Mouse (Mus musculus) liver, embryonic 18 days (tissue): Measurements from ENCODE around the gene Bbc3. TPM values are rescaled to one million over a fixed set of nuclear protein-coding genes. Genes with fewer than 3 reads are reported as not detected.

Experiments
- polyA plus RNA-seq: library from polyadenylated mRNA; depleted of rRNA; stranded (reverse); fragments of >200 nt; gene quantifications from 2 replicates; pipeline ENCODE4 v1.2.3, GENCODE M21; 2012; rRNA removed

Bbc3 gene
- polyA plus RNA-seq, result 3.8 and 4.3 TPM in 2 replicates

DNA sequence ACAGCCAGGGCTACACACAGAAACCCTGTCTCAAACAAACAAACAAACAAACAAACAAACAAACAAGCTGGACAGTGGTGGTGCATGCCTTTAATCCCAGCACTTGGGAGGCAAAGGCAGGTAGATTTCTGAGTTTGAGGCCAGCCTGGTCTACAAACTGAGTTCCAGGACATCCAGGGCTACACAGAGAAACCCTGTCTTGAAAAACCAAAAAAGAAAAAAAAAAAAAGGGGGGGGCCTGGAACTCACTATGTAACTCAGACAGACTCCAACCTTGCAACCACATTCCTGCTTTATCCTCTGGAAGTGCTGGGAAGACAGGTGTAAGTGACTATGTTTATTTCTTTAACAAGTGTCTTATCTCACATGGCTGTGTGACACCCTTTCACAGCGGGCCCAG, at the start of gene Bbc3:
TSS of gene Bbc3 (plus strand) at position 301 of the 400 bp plus-strand sequence.

DNA sequence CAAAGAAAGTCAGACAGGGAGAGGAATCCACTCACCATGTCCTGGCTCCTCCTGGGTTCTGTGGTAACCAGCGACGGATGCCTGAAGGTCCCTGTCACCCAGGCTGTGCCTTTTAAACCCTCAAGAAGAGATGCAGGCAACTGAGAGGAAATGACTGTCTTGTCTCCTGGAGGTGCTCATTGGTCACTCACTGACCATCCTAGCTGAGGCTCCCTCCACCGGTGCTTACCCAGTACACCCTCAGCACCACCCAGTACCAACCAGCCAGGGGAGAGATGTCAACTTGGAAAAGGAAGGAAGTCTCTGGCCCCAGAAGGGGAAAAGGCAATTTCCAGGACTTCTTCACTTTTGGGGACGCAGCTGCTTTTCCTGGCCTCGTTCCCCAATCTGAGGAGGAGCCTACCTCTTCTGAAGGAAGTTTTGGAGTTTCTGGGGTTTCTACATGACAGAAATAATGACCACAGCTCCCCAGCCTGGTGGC, 49.0 kb upstream of the Bbc3 start, which contains the start of gene C5ar1:
TSS of gene C5ar1 (minus strand) at position 431 of the 481 bp plus-strand sequence.

DNA sequence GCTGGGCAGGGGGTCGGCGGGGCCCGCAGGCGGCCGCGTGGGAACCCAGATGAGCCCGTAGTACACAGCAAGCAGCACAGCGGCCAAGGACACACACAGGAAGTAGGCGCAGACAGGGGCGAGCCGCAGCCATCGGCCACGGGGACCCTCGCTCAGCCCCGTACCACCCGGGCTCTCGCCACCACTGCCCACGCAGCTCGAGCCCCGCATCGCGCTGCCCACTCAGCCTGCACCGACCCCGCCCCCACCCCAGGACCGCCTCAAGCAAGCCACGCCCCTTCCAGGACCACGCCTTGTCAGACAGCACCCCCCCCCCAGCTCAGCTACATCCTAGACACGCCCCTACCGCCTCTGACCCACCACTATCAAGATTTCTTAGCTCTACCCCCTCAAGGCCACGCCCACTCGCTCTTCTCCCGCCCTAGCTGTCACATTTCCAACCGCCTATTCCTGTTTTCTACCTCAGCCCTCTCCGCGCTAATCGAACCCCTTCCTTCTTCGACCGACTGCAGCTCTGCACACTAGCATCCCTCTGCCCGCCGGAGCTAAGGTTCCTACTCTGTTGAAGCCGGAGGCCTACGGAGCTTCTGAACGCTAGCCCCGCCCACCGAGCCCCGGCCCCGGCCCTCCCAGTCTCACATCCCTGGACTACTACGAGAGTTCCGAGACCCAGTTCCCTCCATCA, 35.0 kb upstream of the Bbc3 start, which contains the start of gene Inafm1:
TSS of gene Inafm1 (minus strand) at position 537 of the 685 bp plus-strand sequence.

DNA sequence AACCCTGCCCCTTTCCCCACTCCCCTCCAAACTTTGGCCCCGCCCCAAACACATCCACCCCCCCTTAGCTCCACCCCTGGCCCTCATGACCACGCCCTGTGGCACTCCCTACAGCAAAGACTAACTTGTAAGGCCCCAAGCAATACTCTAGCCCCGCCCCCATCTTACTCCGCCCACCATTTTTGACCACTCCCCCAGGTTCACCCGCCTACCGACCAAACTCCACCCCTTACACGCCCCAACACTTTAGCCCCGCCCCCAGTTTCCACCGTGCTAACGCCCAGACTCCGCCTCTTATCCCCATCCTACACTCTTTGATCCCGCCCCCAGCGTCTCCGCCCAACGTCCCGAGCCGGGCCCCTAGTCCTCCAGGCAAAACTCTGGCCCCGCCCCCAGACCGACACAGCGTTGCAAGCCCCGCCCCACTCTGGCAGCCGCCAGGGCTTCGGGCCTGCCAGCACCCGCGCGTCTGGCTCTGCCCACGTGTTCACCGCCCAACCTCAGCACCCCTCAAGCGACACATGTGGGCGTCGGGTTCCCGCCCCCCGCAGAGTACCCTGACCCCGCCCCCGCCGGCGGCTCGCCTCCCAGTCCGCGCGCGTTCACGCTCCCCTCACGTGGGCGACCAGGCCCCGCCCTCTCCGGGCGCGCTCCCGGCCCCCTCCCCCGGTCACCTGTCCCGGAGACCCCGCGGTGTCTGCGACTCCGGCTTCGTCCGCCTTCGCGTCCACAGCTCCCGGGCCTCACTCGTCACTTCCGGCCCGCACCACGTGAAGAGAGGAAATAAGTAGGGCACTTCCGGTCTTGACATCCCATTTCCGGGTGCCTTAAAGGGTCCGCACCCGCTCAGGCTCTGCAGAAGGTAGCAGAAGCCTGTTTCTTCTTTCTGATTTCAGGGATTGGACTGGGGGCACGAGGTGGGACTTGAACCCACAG, 21.9 kb upstream of the Bbc3 start, which contains the start of gene Ccdc9:
TSS of gene Ccdc9 (minus strand) at position 770 of the 936 bp plus-strand sequence.

Other genes with a start within 250 kb of the Bbc3 start
- gene Zfp541, start 246.6 kb upstream of the Bbc3 start, polyA plus RNA-seq, result 0.02 TPM in 2 replicates
- 90.9 and 104 TPM in 2 replicates for gene Napa, start 209.9 kb upstream of the Bbc3 start, polyA plus RNA-seq
- gene Kptn, start 188.5 kb upstream of the Bbc3 start, polyA plus RNA-seq, result 7.6 and 8.8 TPM in 2 replicates
- 0.01 and 0.05 TPM in 2 replicates for gene Slc8a2, start 178.6 kb upstream of the Bbc3 start, polyA plus RNA-seq
- 2.1 and 2.2 TPM in 2 replicates for gene Meis3, start 133.3 kb upstream of the Bbc3 start, polyA plus RNA-seq
- gene Dhx34, start 86.4 kb upstream of the Bbc3 start, polyA plus RNA-seq, result 4.4 and 4.9 TPM in 2 replicates
- 1.1 and 1.3 TPM in 2 replicates for gene C5ar2, start 64.2 kb upstream of the Bbc3 start, polyA plus RNA-seq
- gene C5ar1, start 48.9 kb upstream of the Bbc3 start, polyA plus RNA-seq, result 7.0 and 8.5 TPM in 2 replicates
- 7.0 and 8.5 TPM in 2 replicates for gene Inafm1, start 34.8 kb upstream of the Bbc3 start, polyA plus RNA-seq
- 21.0 and 23.8 TPM in 2 replicates for gene Ccdc9, start 21.6 kb upstream of the Bbc3 start, polyA plus RNA-seq
- 34.6 and 36.3 TPM in 2 replicates for gene Sae1, start 79.4 kb downstream of the Bbc3 start, polyA plus RNA-seq
- 8.5 and 12.1 TPM in 2 replicates for gene Zc3h4, start 92.5 kb downstream of the Bbc3 start, polyA plus RNA-seq
- 22.2 TPM in 2 replicates for gene Tmem160, start 144.4 kb downstream of the Bbc3 start, polyA plus RNA-seq
- not detected in 2 replicates for gene Npas1, start 169.3 kb downstream of the Bbc3 start, polyA plus RNA-seq